Mouse (Mus musculus): ENCODE results near the gene Zfp13.
"Not testable (repeated sequence)": the region's sequence is repeated elsewhere in the genome, so short reads cannot be mapped to it uniquely, and the experiment has no call there.

The Zfp13 gene

DNA sequence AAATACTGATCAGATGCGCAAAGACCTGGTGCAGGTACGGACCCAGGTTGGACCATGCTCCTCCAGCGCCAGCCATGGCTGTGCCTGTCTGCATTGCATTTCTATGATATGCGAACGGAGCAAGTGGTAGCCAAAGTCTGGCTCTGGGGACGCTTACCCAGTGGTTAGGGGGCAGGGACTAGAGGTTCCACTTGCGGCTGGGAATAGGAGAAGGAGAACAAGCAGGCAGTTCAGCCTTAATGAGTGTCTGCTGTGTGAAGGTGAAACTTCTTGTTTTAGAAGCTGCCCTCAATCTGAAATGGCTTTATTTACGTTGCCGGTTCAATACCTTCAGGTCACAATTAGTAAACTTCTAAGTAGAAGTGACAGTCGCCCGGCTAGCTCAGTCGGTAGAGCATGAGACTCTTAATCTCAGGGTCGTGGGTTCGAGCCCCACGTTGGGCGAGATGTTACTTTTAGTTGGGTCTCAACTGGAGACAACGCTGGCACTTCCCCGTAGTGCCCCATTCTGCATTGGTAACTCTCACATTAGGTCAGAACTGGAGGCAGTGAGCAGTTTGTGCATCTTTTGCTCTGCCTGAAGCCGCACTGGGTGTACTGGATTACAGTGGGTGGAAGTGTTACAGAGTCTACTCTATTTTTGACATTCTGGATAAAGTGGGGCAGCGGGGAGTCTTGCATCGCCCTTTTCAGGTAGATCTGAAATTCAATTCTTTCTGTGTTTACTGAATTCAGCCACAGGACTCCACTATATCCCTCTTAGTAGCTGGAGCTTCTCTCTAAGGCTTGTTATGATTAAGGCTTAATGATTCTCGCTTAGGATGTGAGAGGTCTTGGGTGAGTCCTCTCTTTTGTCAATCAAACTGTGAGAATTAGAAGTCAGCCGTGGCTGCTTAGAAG, 65.4 kb downstream of the Zfp13 start:
- DNase-seq (ENCODE audit: low spot score): peak; percentile 48

DNA sequence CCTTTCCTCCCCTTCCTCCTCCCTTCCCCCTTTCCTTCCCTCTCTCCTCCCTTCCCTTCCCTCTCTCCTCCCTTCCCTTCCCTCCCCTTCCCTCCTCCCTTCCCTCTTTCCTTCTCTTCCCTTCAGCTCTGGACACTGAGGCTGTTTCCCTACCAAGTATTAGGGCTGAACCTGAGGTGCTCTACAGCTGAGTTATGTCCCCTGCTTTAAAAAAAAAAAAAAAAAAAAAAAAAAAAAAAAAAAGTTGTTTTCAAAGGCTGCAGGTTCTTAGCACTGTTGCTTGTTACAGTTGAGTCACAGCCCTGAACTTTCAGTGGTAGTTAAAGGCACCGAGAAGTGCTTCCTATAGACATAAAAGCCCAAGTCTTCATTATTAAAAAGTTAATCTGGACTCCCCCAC, 67.9 kb downstream of the Zfp13 start:
- DNase-seq (ENCODE audit: low spot score): not testable (repeated sequence)

Data from embryo, embryonic 10.5 days (tissue).